ENCODE assay signal across 9 mouse cellular contexts in genomic region chr8:94992996-94993724, GRCm38 (mm10). TPM values are rescaled to one million over a fixed set of nuclear protein-coding genes. Genes with fewer than 3 reads are reported as not detected.
A peak's percentile ranks its signal among the peaks of the same experiment; 100 is the strongest.
DNase-seq lines count a peak whose midpoint lies in the region; ATAC-seq and TF ChIP-seq lines count a peak whose summit lies in the region.
"Had no signal": no experiment of that assay in that cellular context is flagged by ENCODE, and none has a peak within 500 bp of the region (broad histone marks: within the 10 kb centered on the region; RNA-seq: fewer than 3 reads in every experiment).

No protein-coding gene starts in this region.

- no peaks in the 10 kb centered on the region for H3K9me3 ChIP-seq in kidney, embryonic 15.5 days (replicated peaks)
- H3K9me3 ChIP-seq in forebrain, embryonic 15.5 days, result no peaks in the 10 kb centered on the region
- no peaks in the 10 kb centered on the region for H3K9me3 ChIP-seq in midbrain, embryonic 13.5 days
- H3K9me3 ChIP-seq: G1E had no signal

- peak overlapping the region; percentile 56 for H3K27ac ChIP-seq in kidney, embryonic 15.5 days
- H3K27ac ChIP-seq in cortical plate, adult 2 months (ENCODE audit: insufficient read depth, low read length), result peak overlapping the region; percentile 83
- peak overlapping the region; percentile 96 for H3K27ac ChIP-seq in forebrain, embryonic 15.5 days (replicated peaks)
- H3K27ac ChIP-seq in midbrain, embryonic 13.5 days, result peak overlapping the region; percentile 96

- H3K36me3 ChIP-seq in kidney, embryonic 15.5 days, result no peaks in the 10 kb centered on the region
- no peaks in the 10 kb centered on the region for H3K36me3 ChIP-seq in forebrain, embryonic 15.5 days
- no peaks in the 10 kb centered on the region for H3K36me3 ChIP-seq in midbrain, embryonic 13.5 days

- DNase-seq in kidney, adult 8-10 months, result no peak
- no peak for DNase-seq in urinary bladder, postnatal 25 days (ENCODE audit: low spot score)
- no peak for DNase-seq in urinary bladder, postnatal 4 days (ENCODE audit: low spot score in 2 of 2)
- DNase-seq in kidney, postnatal 14 days, result no peak

- H3K4me1 ChIP-seq in kidney, embryonic 15.5 days, result peaks cover 81% of the 10 kb centered on the region
- peaks cover 5% of the 10 kb centered on the region; the same call in 1 of the 2 replicates for H3K4me1 ChIP-seq in cortical plate, adult 2 months (ENCODE audit: control insufficient read depth, insufficient read depth, low read length)
- H3K4me1 ChIP-seq in forebrain, embryonic 15.5 days, result peaks cover 63% of the 10 kb centered on the region
- peaks cover 56% of the 10 kb centered on the region for H3K4me1 ChIP-seq in midbrain, embryonic 13.5 days (replicated peaks)

- H3K4me3 ChIP-seq in kidney, embryonic 15.5 days (replicated peaks), result no peak overlapping the region
- no peak overlapping the region for H3K4me3 ChIP-seq in cortical plate, adult 2 months (ENCODE audit: insufficient read depth, low read length)
- H3K4me3 ChIP-seq in forebrain, embryonic 15.5 days, result no peak overlapping the region
- H3K4me3 ChIP-seq in midbrain, embryonic 13.5 days (replicated peaks), result no peak overlapping the region

- no peak for ATAC-seq in kidney, embryonic 15.5 days (replicated peaks; ENCODE audit: low FRiP score)
- ATAC-seq in forebrain, embryonic 15.5 days (replicated peaks), result 0 out of 2 replicates have a peak, but pooled peaks have one; percentile 1
- no peak; the same call in 1 of the 2 replicates for ATAC-seq in midbrain, embryonic 13.5 days

- no peaks in the 10 kb centered on the region for H3K27me3 ChIP-seq in kidney, embryonic 15.5 days
- H3K27me3 ChIP-seq in forebrain, embryonic 15.5 days, result no peaks in the 10 kb centered on the region
- no peaks in the 10 kb centered on the region for H3K27me3 ChIP-seq in midbrain, embryonic 13.5 days

- H3K4me2 ChIP-seq in kidney, embryonic 15.5 days, result no peak overlapping the region
- peak overlapping the region; percentile 67; the same call in 1 of the 2 replicates for H3K4me2 ChIP-seq in forebrain, embryonic 15.5 days (replicated peaks)
- H3K4me2 ChIP-seq in midbrain, embryonic 13.5 days (replicated peaks), result peak overlapping the region; percentile 98

- no peak for TF ChIP-seq POLR2A in cortical plate, adult 2 months (IDR thresholded peaks at IDR 0.05; ENCODE audit: extremely low read depth, insufficient read depth, low read length)

- WGBS in kidney, embryonic 15.5 days, result 76% methylated on average over 9 of the region's 9 CpGs
- 36% methylated on average over 9 of the region's 9 CpGs for WGBS in forebrain, embryonic 15.5 days
- WGBS in midbrain, embryonic 13.5 days, result 54% methylated on average over 9 of the region's 9 CpGs

- no peak for TF ChIP-seq CTCF in cortical plate, adult 2 months (IDR thresholded peaks at IDR 0.05; ENCODE audit: extremely low read depth, insufficient read depth, low read length)

- no peak overlapping the region for H3K9ac ChIP-seq in kidney, embryonic 15.5 days
- H3K9ac ChIP-seq in forebrain, embryonic 15.5 days (replicated peaks), result 0 out of 2 replicates have a peak overlapping the region, but pooled peaks have one; percentile 9
- H3K9ac ChIP-seq in midbrain, embryonic 13.5 days (replicated peaks), result peak overlapping the region; percentile 97

RNA-seq across cellular contexts. Expression of gene Adgrg1, which starts 18.6 kb away (rescaled TPM):
- 41.7 and 44.8 TPM in 2 replicates for polyA plus RNA-seq in kidney, embryonic 15.5 days (2015; fragmentation: Nextera tagmentation; extraction: Ambion mirVana)
- 63.4 and 63.8 TPM in 2 replicates for polyA plus RNA-seq in cortical plate, adult 2 months (2012; rRNA removed)
- polyA plus RNA-seq in forebrain, embryonic 15.5 days (2015; fragmentation: Nextera tagmentation; extraction: Ambion mirVana), result 135 and 140 TPM in 2 replicates
- polyA plus RNA-seq in midbrain, embryonic 13.5 days (2015; fragmentation: Nextera tagmentation; extraction: Ambion mirVana), result 189 and 212 TPM in 2 replicates

RNA-seq across cellular contexts. Expression of gene Adgrg3, which starts 24.3 kb away (rescaled TPM):
- polyA plus RNA-seq in kidney, embryonic 15.5 days (2015; fragmentation: Nextera tagmentation; extraction: Ambion mirVana), result 4.8 TPM in 2 replicates
- polyA plus RNA-seq in cortical plate, adult 2 months (2012; rRNA removed), result 0.30 and 0.40 TPM in 2 replicates
- 1.0 and 1.2 TPM in 2 replicates for polyA plus RNA-seq in forebrain, embryonic 15.5 days (2015; fragmentation: Nextera tagmentation; extraction: Ambion mirVana)
- polyA plus RNA-seq in midbrain, embryonic 13.5 days (2015; fragmentation: Nextera tagmentation; extraction: Ambion mirVana), result 0.96 and 1.3 TPM in 2 replicates
